Mouse (Mus musculus): ENCODE data around the gene Rom1.

DNA sequence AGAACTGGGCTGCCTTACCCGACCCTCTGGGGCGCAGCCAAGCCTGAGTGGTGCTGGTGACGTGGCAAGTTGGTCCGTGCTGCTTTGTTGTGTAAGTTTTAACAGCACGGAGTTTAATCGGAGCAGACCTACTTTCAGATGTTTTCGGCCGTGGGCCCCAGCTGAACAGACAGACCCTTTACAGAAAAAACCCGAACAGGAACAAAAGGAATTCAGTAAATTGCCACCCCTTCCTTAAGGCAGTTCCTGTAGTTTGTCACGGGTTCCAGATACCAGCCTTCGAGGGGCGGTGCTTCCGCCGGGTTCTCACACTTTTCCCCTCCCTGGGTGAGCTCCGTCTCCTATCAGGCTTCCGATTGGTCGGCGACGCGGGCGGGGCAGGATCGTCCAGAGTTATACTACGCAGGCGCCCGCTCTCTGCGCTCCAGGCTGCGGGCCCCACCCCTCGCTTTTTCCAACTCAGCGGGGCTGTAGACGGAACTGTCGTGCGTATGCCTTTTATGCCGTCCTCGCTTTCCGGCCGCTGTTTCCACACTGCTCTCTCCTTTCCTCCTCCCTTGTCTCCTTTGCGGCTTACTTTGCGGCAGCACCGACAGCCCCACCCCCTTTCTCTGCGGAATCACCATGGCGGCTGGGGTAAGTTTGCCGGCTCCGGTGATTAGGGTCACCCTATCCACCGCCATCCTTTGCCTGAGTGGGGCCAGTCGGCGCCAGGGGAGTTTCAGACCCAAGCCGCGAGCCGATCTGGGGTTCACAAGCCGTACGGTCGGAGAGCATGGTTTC lies 37.6 kb upstream of the Rom1 start, which contains the start of gene Eef1g:
- TF ChIP-seq GATA1 (IDR thresholded peaks at IDR 0.05; ENCODE audit: borderline replicate concordance, low read length) (no peak), FLI1 (IDR thresholded peaks at IDR 0.05; ENCODE audit: low read length) (0 out of 2 replicates have a peak, but pooled peaks have one; percentile 27)

Data from megakaryocyte, embryonic 14.5 days (primary cell).